Mouse (Mus musculus) WW6 (cell line): ENCODE data around the gene Npas3.

ENCODE experiments used
- DNase-seq: peaks from one replicate; pipeline ENCODE4 v3.0.0-alpha.2; 2013; ENCODE audit warnings: low read depth, low spot score

Npas3 gene

DNA sequence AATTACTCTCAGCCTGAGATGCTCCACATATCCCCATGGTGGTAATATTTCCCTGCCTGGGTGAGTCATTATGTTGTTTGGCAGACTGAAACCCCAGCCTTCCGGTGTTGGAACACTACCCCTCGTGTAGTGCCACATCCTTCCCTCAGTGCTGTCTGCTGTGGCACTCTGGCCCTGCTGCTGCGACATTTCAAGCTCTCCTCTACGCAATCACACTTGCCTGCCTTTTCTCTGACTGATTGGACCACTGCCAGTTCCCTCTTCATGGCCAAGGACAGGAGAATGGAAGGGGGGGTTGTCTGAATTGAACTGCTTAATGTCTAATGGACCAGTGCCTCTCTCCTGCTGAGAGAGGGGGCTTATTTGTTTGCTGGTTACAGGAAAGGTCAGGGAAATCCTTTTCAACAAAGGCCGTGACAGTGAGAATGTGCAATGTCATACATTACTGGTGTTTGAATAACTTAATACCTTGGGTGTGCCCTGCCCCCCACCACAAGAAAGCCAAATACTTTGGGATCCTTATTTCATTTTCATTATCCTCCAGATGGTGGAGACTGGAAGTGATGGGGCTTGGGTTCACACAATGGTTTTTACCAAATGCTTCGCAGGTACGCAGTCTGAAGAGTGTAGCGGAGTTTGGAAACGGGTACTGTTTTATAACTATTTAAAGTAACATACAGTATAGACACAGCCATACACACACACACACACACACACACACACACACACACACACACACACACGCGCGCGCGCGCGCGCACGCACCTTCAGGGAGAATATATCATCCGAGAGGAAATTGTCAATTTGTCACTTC is 339.4 kb downstream of the Npas3 start:
- no peak for DNase-seq

DNA sequence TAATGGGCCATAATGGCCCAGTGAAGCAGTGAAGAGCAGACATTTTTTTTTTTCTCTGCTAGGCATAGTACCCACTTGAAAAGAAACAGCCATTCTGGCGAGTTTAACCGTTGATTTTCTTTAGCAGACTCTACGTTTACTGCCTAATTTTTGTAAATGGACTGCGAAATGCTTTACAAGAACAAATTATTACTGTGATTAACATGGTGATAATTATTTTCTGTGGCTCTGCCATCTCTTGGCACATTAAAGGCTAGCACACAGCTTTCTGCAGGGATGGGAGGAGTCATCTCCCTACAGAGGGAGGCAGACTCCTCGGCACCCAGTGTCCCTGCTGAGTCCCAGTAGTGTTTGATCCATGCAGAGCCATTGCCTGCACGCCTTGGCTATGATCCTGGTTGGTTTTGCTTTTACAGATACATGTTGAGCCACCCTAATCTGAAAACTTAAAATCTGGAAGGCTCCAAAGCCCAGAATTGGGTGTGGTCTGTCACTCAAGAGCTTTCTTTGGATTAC is 341.0 kb downstream of the Npas3 start:
- DNase-seq, result no peak

DNA sequence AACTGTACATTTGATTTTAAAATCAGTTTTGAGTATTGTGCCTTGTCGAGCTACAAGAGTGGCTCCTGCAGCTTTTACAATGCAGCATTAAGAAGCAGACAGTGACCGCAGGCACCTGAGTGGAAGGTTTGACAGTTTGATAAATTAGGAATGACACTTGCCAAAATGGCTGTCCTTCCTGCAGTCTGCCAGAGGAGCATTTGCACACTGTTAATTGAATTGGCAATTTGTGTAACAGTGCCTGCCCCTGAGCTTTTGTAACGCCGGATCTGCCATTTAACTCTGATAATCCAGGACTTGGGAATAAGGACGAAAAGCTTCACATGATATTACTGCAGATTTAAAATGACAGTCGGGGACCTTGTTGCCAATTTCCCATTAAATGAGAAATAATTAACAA is 357.2 kb downstream of the Npas3 start:
- DNase-seq, result no peak

DNA sequence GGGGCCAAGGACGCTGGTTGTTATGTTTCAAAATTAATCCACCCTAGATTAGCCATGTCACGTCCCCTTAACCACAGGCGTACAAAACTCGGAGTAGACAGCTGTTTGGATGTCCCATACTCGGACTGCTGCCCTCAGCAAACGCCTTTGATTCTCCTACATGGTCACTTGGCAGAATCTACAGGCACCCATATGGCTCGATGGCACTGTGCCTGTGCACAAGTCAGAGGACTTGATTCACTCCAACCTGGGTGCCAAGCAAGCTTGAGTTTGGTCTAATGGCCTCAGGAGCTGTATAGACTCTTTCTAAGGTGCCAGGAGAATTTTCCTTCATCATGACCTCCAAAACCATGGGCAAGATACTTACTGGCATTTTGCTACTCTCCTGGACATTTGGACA is 363.6 kb downstream of the Npas3 start:
- no peak for DNase-seq

DNA sequence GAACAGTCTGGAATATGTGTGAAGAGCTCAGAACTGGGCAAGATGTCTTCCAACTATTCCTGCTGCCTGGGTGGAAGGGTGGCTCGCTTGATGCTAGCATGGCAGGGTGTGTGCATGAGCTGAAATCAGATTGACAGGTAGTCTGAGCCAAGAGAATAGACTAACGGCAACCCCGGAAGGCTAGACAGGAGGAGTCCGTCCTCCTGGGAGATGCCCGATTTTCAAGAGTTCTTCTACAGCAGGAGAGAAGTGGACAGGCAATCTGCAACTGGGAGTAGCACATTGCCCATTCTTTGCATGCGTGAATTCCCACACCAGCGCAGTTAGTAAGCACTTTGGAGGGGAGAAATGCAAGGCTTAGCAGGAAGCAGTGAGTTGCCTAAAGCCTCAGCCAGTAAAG is 372.8 kb downstream of the Npas3 start:
- DNase-seq, result no peak

DNA sequence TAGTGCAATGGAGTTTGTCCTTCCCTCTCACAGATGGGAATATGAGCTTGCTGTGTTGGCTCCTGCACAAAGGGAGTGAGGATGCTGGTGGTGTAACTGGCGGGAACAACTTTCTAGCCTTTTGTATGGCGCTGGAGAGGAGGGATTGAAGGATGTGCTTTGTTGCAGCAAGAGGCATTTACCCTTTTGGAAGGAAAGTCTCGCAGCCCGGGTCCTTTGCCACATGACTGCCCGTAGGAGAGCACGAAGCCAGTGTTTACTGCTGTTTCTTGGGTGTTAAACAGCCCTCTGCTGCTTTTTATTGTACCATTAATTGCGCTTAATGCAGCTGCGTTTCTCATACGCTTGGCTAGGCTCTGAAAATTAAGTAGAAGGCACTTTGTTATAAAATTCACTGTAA is 375.3 kb downstream of the Npas3 start:
- DNase-seq, result no peak

DNA sequence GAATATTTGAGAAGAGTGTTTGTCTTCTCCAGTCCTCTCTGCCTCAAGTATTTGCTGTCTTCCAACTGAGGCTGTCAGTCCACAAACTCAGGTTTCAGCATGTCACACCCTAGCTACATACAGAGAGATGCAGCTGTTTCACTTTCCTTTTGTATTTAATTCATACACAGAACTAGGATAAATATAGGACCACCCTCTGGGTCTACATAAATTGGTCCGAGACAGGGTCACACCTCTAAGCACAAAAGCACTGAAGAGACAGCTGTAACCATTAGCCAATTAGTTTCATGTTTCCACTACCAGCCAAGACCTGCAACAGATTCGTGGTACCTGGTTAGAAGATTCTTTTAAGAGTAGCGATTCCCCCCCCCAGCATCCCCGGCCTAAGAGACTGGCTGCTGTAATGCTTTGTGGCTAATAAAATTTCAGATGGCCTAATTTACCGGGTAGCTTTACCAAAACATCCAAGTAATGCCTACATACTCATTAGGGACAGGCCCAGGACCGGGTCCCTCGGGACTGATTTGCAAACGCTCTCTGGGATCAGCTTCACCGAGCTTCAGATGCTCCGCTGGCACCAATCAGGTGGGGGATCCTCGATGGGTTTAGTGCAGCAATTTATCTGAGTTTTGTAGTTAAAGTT is 376.0 kb downstream of the Npas3 start:
- DNase-seq, result no peak

DNA sequence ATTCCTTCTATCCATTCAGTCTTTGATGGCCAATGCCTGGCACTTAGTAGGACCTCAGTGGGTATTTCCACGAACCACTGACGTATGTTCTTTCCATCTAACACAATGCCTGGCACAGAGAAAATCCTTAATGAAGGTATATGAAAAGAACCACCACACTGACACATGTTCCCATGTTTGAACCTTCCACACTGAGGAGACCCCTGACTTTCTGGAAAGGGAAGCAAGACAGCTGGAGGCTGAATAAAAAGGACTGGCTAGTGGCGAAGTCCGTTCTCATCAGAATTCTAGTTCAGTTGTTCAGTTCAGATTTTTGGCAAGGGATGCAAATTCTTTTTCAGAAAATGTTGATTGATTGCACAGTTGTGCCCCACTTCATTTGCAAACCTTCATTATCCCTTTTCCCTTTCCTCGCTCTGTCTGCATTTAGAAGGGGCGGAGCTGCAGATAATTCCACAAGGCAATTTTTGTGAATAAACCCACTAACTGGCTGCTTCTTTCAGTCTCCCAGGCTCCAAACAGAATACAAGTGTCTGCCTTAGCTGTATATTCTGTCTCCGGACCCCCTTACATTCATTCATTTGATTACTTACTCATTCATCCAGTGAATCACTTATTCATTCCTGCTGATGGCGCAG is 381.1 kb downstream of the Npas3 start:
- DNase-seq, result no peak

DNA sequence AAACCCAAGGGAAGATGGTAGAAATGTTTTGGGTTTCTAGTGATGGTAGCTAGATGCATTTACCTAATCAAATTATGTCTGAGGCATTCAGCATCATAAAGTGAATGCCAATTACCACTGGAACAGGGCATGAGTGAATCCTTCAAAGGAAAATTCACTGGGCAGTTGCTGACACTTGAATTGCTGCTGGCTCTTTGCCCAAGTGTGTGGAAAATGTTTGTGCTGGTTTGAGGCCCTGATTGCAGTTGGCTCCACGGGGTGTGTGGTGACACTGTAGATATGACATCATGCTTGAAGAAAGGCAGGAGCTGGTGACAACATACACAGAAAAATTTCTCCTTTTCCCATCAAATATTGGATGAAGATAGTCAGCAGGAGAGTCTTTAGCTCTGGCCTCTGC is 382.1 kb downstream of the Npas3 start:
- DNase-seq, result no peak

DNA sequence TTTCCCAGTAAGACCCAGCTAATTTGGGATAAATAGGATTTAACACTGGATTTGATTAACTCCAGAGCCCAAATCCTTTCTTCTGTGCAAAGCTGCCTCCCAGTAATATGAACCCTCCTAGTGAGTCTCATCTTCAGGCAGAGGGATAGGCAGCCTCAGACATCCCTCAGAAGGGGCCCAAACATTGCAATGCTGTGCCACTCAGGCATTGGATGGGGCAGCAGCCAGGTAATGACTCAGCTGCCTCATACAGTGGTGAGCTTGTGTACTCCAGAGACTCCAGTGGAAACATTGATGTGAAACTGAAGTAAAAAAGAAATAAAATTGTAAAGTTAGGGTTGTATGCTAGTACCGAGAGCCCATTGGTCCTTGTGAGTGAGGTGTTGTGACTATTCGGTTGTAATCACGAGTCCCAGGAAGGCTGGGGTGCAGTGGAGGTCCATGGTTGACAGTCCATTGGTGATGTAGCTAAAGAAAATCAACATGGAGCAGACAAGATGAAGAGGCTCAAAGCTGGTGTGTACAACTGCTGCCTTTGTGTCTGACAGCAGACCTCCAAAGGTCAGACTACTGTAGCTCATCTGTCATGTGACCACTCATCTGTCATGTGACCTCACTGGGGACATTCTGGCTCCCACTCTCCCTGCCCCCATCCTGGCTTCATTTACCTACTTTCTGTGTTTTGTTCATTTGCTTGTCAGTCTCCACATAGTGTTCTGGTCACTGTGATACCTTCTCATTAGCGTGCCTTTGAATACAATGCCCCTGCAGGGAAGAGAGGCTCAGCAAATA is 383.0 kb downstream of the Npas3 start:
- DNase-seq, result no peak

DNA sequence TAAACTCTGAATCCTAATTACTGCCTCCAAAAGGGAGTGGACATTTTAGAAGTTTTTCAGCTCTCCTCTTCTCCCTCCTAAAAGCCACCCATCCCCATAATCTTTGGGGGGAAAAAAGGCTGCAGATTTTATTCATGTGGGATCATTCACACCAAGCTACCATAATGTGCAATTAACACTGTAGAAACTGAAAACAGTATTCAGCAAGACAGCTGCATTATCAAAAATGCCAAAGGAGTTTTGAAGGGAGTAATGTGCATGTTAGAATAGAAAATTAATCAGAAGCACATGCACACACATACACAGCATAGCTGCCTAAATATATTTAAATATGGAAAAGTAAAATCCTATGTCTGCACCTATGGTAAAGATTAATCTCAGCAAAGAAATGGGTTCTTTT is 390.1 kb downstream of the Npas3 start:
- no peak for DNase-seq

DNA sequence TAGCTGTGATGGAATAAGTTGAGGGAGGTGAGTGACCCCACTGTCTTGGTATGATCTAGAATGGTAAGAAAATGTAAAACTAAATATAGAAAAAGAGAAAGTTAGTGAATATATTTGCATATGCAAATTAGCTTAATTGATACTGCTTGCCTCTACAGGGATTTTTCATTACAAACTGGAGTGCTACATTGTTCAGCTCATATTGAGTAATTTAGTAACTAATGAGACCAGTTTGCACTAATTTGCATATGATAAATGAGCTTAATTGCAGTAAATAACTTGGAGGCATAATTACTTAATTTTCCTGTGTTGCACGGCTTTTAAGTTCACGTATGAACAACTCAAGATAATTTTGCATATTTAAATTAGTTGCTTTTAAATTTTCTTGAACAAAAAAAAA is 398.8 kb downstream of the Npas3 start:
- DNase-seq, result no peak

DNA sequence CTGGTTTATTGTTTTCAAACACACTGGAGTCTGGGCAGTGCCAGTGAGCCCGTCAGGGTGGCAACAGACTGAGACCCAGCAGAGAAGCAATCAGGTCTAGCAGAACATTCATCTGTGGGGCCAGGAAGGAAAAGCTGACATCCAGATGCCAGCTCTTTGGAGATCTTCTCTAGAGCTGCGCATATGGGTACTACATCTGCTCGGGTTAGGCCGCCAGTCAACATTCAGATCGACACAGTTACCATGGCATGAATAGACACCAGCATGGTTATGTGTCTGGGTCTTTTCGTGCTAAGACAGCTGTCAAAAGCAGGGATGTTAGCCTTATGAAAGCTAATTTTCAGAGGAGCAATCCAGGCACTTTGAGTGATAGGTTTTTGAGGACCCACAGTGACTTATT is 407.8 kb downstream of the Npas3 start:
- no peak for DNase-seq

DNA sequence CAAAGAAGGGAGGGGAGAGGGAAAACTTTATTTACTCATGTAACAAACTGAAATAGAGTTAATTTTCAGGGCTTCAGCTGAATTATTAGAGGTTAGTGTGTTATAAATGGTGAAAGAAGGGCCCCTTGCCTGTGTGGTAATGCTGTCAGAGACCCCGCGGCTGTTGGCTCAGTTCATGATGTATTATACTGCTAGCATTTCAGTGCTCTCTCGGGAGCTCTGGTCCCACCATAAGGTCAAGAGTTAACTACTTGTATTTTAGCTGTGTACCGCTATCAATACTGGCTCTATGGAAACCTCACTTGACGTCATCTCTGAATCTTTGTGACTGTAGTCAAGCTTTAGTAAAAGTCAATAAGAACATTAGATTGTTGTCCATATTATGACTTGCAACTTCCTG is 415.6 kb downstream of the Npas3 start:
- DNase-seq, result no peak

DNA sequence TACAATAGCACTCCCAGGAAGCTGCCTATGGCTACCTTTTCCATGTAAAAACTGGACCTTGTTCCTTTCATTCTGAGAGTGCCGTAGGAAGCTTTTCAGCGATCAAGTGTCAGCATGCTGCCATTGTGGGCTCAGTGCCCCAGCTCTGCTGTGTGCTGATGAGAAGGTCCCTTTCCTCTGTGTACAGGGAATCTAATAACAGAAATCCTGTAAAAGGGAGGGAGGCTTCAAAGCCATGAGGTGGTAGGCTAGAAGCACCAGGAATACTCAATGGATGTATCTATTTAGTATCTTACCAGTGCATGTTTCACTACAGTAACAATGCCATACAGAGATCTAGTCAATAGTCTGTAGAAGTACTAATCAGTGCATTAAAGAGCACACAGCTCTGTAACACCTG is 423.4 kb downstream of the Npas3 start:
- DNase-seq, result no peak

DNA sequence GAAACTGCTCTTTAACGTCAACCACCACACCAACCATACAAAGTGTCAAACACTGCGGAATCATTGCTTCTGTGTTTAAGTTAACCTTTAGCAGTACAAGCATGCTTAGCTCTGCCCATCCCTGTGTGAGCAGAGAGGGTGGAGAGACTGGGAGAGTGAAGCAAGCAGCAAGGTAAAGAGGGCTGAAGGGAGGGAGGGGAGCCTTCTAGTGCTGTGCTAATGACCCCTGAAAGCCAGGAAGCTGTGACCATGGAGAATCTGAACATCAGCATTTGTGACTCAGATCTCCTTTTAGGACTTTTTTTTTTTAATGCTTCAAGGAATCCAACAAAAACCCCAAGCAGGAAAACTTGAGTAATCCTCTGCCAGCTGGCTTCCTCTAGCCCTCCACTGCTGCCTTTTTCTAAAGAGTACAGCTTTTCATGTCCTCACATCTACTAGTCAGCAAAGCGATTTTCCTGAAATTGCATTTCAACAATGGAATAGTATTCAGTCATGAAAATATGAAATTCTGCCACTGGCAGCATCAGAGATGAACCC is 428.7 kb downstream of the Npas3 start:
- DNase-seq, result no peak

DNA sequence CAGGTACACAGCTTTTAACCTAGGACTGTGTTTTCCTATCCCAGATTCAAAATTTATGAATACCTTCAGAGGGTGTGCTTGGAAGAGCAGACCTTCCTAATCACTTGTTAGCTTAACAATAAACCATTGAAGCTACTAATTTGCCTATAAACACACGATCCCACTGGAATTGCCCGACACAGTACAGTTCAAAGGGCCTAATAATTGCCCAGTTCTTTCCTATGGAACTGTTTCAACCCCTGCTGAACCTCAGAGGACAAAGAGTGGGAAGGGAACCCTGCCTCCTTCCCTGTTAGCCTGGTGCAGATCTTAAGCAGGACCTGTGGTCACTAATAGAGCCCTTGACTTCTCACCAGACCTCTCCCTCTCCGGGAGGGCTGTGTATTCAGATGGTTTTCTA is 429.7 kb downstream of the Npas3 start:
- DNase-seq, result no peak

DNA sequence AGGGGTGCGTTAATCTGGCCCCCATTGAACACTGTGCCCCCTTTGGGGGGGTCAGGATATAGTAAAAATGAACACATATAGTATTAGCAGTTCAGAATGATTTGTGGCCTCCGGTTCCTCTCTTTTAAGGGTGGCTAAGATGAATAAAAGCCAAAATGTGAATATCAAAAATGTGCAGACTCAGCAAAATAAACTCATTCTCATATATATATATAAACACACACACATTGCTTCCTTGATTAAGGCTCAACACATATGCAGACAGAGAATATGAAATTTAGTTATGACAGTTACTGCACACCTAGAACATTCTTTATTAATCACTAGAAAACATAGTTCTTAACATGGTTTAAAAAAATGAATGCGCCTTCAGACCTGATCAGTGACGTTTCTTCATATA is 430.7 kb downstream of the Npas3 start:
- no peak for DNase-seq

DNA sequence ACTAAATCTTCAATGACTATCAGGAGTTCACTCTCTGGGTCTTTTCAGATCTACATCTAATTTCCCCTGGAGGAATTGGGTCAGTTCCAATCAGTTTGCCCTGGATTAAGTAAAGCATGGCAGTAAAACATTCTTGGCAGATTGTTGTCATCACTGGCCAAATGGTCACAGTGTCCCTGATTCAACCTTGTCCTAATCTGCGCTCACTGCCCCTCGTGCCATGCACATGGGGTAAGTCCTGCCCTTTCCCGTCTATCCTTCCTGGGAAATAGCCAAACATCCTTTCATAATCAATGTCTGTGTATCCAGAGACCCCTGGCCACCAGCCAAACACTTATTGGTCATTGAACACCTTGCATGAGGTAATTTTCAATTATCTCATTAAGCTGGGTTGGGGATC is 432.0 kb downstream of the Npas3 start:
- DNase-seq, result no peak

DNA sequence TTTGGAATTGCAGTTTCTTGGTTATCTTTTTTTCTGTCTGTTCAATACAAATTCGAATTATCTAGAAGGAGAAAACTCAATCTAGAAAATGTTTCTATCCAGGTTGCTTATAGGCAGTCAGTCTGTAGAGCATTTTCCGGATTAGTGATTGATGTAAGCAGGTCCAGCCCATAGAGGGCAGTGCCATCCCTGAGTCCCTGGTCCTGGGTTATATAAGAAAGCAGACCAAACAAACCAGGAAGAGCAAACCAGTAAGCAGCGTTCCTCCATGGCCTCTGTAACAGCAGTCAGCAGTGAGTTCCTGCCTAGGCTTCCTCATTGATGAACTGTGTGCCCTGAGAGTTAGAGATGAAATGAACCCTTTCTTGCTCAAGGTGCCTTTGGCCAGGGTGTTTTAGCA is 433.6 kb downstream of the Npas3 start:
- DNase-seq, result no peak

DNA sequence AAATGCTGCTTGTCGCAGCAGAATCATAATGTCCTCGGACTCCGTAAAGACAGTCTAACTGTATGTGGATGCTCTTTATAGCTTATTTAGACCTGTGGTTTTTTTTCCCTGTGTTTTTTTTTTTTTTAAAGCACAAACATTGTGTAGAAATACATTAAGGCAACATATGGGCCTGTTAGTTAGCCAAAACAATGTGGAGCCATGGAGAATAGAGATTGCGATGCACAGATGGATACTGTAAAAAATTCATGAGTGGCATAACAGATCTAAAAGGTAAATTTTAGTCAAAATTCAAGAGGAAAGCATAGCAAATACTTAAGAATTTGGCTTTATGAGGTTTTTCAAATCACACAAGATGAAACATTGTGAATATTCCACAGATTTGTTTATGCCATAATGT is 444.0 kb downstream of the Npas3 start:
- DNase-seq, result no peak

DNA sequence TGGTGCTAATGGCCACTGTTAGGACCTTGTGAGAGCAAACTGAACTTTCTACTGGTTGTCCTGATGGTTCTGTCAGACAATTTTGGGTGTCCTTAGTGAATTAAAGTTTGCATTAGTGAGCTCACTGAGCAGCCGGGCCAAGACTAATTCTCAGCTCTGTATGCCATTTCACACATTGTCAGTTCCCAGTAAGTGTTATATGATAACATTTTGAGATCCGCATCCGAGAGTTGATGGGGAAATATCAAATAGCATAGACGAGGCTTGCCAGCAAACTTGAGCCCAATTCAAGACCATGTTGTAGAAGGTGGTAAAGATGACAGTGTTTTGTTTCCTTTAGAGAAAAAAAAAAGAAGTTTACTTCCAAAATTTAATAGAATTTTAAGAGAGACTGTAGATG is 445.9 kb downstream of the Npas3 start:
- no peak for DNase-seq
